Mouse (Mus musculus): ENCODE data around the gene Cd2. TPM values are rescaled to one million over a fixed set of nuclear protein-coding genes. Genes with fewer than 3 reads are reported as not detected.

The Cd2 gene
- polyA plus RNA-seq, 1 experiment, result not detected

- Histone ChIP-seq H3K27ac (ENCODE audit: insufficient read depth, low read depth, low read length) (no peak overlapping the region), H3K4me3 (ENCODE audit: insufficient read depth, low read length) (no peak overlapping the region), H3K4me1 (ENCODE audit: control insufficient read depth, insufficient read depth, low read length) (peaks cover 10% of the 10 kb centered on the region)
- TF ChIP-seq CTCF (IDR thresholded peaks at IDR 0.05; ENCODE audit: low read depth, low read length), result no peak
- TF ChIP-seq POLR2A (IDR thresholded peaks at IDR 0.05; ENCODE audit: borderline replicate concordance, low read depth, low read length), result no peak
Observed at GRCm38 (mm10) chr3:101294487-101295365, 7.0 kb upstream of the Cd2 start.

GRCm38 (mm10) chr3:101293571-101294135 is 5.9 kb upstream of the Cd2 start:
- Histone ChIP-seq H3K4me3 (ENCODE audit: insufficient read depth, low read length) (no peak overlapping the region), H3K27ac (ENCODE audit: insufficient read depth, low read depth, low read length) (no peak overlapping the region), H3K4me1 (ENCODE audit: control insufficient read depth, insufficient read depth, low read length) (peaks cover 10% of the 10 kb centered on the region)
- TF ChIP-seq POLR2A (IDR thresholded peaks at IDR 0.05; ENCODE audit: borderline replicate concordance, low read depth, low read length), result no peak
- no peak for TF ChIP-seq CTCF (IDR thresholded peaks at IDR 0.05; ENCODE audit: low read depth, low read length)

- H3K4me3 ChIP-seq (ENCODE audit: insufficient read depth, low read length), result no peak overlapping the region
- no peak overlapping the region for H3K27ac ChIP-seq (ENCODE audit: insufficient read depth, low read depth, low read length)
- peaks cover 10% of the 10 kb centered on the region for H3K4me1 ChIP-seq (ENCODE audit: control insufficient read depth, insufficient read depth, low read length)
- TF ChIP-seq POLR2A (IDR thresholded peaks at IDR 0.05; ENCODE audit: borderline replicate concordance, low read depth, low read length), result no peak
- no peak for TF ChIP-seq CTCF (IDR thresholded peaks at IDR 0.05; ENCODE audit: low read depth, low read length)
Observed at GRCm38 (mm10) chr3:101292611-101293010, 4.9 kb upstream of the Cd2 start.

DNA sequence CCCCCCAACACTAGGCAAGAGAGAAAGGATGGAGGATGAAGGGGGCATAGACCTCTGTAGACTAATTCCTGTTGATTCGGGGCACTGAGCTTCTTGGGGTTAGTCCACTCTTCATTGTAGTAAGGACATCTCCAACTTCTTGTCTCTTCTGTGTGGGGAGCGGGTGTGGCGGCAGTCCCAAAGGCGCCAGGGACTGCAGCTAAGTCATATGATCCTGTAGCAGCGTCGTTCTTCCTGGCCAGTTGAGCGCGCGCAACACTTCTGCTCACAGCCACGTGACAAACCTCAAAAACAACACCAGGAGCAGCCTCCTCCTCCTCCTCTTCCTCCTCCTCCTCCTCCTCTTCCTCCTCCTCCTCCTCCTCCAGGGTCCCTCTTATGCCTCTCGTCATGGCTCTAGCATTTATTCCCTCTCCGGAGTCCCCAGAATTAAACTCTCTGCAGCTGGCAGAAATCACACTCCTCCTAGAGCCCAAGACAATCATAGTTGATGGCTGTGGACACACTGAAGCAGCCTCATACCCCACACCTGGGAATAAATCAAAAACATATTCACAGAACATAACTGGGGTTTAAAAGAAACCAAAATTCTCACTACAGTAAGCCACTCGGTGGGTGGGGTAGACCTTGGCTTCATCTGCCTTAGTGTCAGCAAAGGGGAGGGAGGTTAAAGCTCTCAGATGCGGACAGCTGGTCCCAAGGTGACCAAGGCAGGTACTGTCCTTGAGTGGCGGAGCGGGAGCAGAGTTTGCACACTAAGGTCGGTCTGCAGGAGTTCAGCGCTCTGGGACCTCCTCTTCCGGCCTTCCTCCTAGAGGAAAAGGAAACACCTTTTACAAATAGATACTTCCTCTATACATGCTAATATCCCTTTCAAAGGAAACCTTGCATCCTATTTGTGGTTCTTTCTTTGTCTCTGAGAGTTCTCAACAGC is 3.1 kb upstream of the Cd2 start:
- Histone ChIP-seq H3K4me3 (ENCODE audit: insufficient read depth, low read length) (no peak overlapping the region), H3K4me1 (ENCODE audit: control insufficient read depth, insufficient read depth, low read length) (peaks cover 10% of the 10 kb centered on the region), H3K27ac (ENCODE audit: insufficient read depth, low read depth, low read length) (no peak overlapping the region)
- TF ChIP-seq POLR2A (IDR thresholded peaks at IDR 0.05; ENCODE audit: borderline replicate concordance, low read depth, low read length) (no peak), CTCF (IDR thresholded peaks at IDR 0.05; ENCODE audit: low read depth, low read length) (no peak)

DNA sequence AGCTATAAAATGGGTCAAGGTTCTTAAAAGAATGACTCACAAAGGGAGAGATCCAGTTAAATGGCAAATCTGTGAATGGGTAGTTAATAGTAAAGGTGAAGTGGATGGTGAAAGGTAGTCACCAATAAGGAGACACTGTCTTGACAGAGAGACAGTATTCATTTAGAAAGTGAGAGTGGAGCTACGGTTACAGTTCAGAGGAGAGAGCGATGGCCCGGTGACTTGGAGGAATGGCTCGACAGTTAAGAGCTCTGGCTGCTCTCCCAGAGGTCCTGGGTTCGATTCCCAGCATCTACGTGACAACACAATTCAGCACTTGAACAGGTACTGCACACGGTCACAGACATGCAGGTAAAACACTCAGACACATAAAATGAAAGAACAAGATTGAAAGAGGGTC is 2.3 kb upstream of the Cd2 start:
- H3K27ac ChIP-seq (ENCODE audit: insufficient read depth, low read depth, low read length), result no peak overlapping the region
- TF ChIP-seq POLR2A (IDR thresholded peaks at IDR 0.05; ENCODE audit: borderline replicate concordance, low read depth, low read length) (no peak), CTCF (IDR thresholded peaks at IDR 0.05; ENCODE audit: low read depth, low read length) (no peak)
- no peak overlapping the region for H3K4me3 ChIP-seq (ENCODE audit: insufficient read depth, low read length)
- H3K4me1 ChIP-seq (ENCODE audit: control insufficient read depth, insufficient read depth, low read length), result peaks cover 8% of the 10 kb centered on the region

- Histone ChIP-seq H3K4me3 (ENCODE audit: insufficient read depth, low read length) (no peak overlapping the region), H3K4me1 (ENCODE audit: control insufficient read depth, insufficient read depth, low read length) (peaks cover 6% of the 10 kb centered on the region), H3K27ac (ENCODE audit: insufficient read depth, low read depth, low read length) (no peak overlapping the region)
- TF ChIP-seq POLR2A (IDR thresholded peaks at IDR 0.05; ENCODE audit: borderline replicate concordance, low read depth, low read length), result no peak
Observed at GRCm38 (mm10) chr3:101289406-101289805, 1.7 kb upstream of the Cd2 start.

GRCm38 (mm10) chr3:101286336-101287325 is 1.1 kb downstream of the Cd2 start:
- Histone ChIP-seq H3K27ac (ENCODE audit: insufficient read depth, low read depth, low read length) (no peak overlapping the region), H3K4me3 (ENCODE audit: insufficient read depth, low read length) (no peak overlapping the region)
- TF ChIP-seq POLR2A (IDR thresholded peaks at IDR 0.05; ENCODE audit: borderline replicate concordance, low read depth, low read length), result no peak
- no peak for TF ChIP-seq CTCF (IDR thresholded peaks at IDR 0.05; ENCODE audit: low read depth, low read length)

GRCm38 (mm10) chr3:101285851-101286250 is 1.9 kb downstream of the Cd2 start:
- no peak for TF ChIP-seq CTCF (IDR thresholded peaks at IDR 0.05; ENCODE audit: low read depth, low read length)
- TF ChIP-seq POLR2A (IDR thresholded peaks at IDR 0.05; ENCODE audit: borderline replicate concordance, low read depth, low read length), result no peak
- Histone ChIP-seq H3K4me1 (ENCODE audit: control insufficient read depth, insufficient read depth, low read length) (no peaks in the 10 kb centered on the region), H3K27ac (ENCODE audit: insufficient read depth, low read depth, low read length) (no peak overlapping the region), H3K4me3 (ENCODE audit: insufficient read depth, low read length) (no peak overlapping the region)

More at GRCm38 (mm10) chr3:101286336-101287325, 1.1 kb downstream of the Cd2 start:
- no peaks in the 10 kb centered on the region for H3K4me1 ChIP-seq (ENCODE audit: control insufficient read depth, insufficient read depth, low read length)
